ENCODE assay signal across 12 mouse cellular contexts in the genomic region with DNA sequence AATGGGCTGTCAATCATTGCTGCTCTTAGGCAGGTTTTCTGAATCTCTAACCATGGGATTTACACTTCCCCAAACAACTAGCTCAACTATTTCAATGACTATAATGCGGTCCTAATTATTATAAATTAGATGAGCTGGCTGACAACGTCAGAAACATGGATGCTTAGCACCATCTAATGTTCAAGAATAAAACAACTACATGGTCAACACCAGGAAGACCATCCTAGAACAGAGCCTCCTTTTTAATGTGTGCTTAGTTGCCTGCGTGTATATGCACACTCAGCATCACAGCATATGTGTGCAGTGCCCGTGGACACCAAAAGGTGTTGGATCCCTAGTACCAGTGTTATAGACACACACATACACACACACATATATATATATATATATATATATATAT.
DNase-seq lines count a peak whose midpoint lies in the region; ATAC-seq and TF ChIP-seq lines count a peak whose summit lies in the region.
"Had no signal": no experiment of that assay in that cellular context is flagged by ENCODE, and none has a peak within 500 bp of the region (broad histone marks: within the 10 kb centered on the region; RNA-seq: fewer than 3 reads in every experiment).

No protein-coding gene starts in this region.

- no peak overlapping the region for H3K4me2 ChIP-seq in heart, postnatal 0 days (ENCODE audit: low read depth, low read length)
- no peak overlapping the region for H3K4me2 ChIP-seq in lung, embryonic 14.5 days
- H3K4me2 ChIP-seq in midbrain, postnatal 0 days (ENCODE audit: low read depth, low read length, poor library complexity, severe bottlenecking): no peak overlapping the region
- H3K4me2 ChIP-seq: heart, embryonic 11.5 days; lung, embryonic 15.5 days had no signal

- no peak overlapping the region for H3K4me3 ChIP-seq in heart, postnatal 0 days (ENCODE audit: low read depth, low read length)
- H3K4me3 ChIP-seq in lung, embryonic 14.5 days (ENCODE audit: low read depth, low read length): no peak overlapping the region
- H3K4me3 ChIP-seq in midbrain, postnatal 0 days (ENCODE audit: low read depth, low read length): no peak overlapping the region
- H3K4me3 ChIP-seq: lung, embryonic 15.5 days had no signal

- DNase-seq in heart, postnatal 0 days (ENCODE audit: low spot score): peak; percentile 6
- DNase-seq in heart, adult 9 months (ENCODE audit: low spot score in 2 of 2): no peak
- peak; percentile 61 for DNase-seq in lung, embryonic 14.5 days
- DNase-seq in lung, postnatal 4 days: no peak
- peak; percentile 17 for DNase-seq in Muller cell, postnatal 12 days (ENCODE audit: inconsistent ontology term)
- peak; percentile 70 for DNase-seq in midbrain, postnatal 0 days (ENCODE audit: low spot score)
- DNase-seq in cerebellum, adult 18-20 months: no peak
- DNase-seq: adrenal gland, postnatal 10 days; cerebellum, postnatal 36 days; kidney, postnatal 14 days had no signal

- TF ChIP-seq EP300 in heart, postnatal 0 days (IDR thresholded peaks at IDR 0.05; ENCODE audit: low read depth): no peak

- WGBS in heart, postnatal 0 days: 75% methylated on average over 4 of the region's 4 CpGs
- 56% methylated on average over 4 of the region's 4 CpGs for WGBS in lung, embryonic 14.5 days
- 69% methylated on average over 4 of the region's 4 CpGs for WGBS in midbrain, postnatal 0 days

- H3K9ac ChIP-seq in heart, postnatal 0 days (replicated peaks; ENCODE audit: low read depth, low read length): no peak overlapping the region
- H3K9ac ChIP-seq in lung, embryonic 14.5 days: no peak overlapping the region
- H3K9ac ChIP-seq in midbrain, postnatal 0 days (replicated peaks; ENCODE audit: low read length, poor library complexity, severe bottlenecking): no peak overlapping the region
- H3K9ac ChIP-seq: lung, embryonic 15.5 days had no signal

- no peaks in the 10 kb centered on the region for H3K9me3 ChIP-seq in heart, postnatal 0 days (replicated peaks; ENCODE audit: control insufficient read depth, low read length)
- no peaks in the 10 kb centered on the region for H3K9me3 ChIP-seq in lung, embryonic 14.5 days (ENCODE audit: low read depth, low read length)
- no peaks in the 10 kb centered on the region for H3K9me3 ChIP-seq in midbrain, postnatal 0 days (ENCODE audit: low read length)
- H3K9me3 ChIP-seq: lung, embryonic 15.5 days had no signal

- peak; percentile 28 for TF ChIP-seq CTCF in heart, postnatal 0 days (IDR thresholded peaks at IDR 0.05; ENCODE audit: low read depth)
- peak; percentile 46 for TF ChIP-seq CTCF in lung, embryonic 14.5 days (IDR thresholded peaks at IDR 0.05; ENCODE audit: low read depth)
- TF ChIP-seq CTCF in midbrain, postnatal 0 days (IDR thresholded peaks at IDR 0.05): peak; percentile 77

- ATAC-seq in heart, postnatal 0 days (ENCODE audit: insufficient read depth, low read depth): no peak
- no peak for ATAC-seq in lung, embryonic 14.5 days (ENCODE audit: insufficient read depth)
- ATAC-seq in midbrain, postnatal 0 days (ENCODE audit: low FRiP score): no peak

- no peaks in the 10 kb centered on the region for H3K4me1 ChIP-seq in heart, postnatal 0 days (ENCODE audit: control insufficient read depth, insufficient read depth)
- no peaks in the 10 kb centered on the region for H3K4me1 ChIP-seq in lung, embryonic 14.5 days (ENCODE audit: insufficient read depth)
- H3K4me1 ChIP-seq in midbrain, postnatal 0 days (ENCODE audit: insufficient read depth, low read length): no peaks in the 10 kb centered on the region
- H3K4me1 ChIP-seq: lung, embryonic 15.5 days had no signal

- no peak overlapping the region for H3K27ac ChIP-seq in heart, postnatal 0 days (ENCODE audit: low read depth)
- no peak overlapping the region for H3K27ac ChIP-seq in lung, embryonic 14.5 days (ENCODE audit: low read depth)
- H3K27ac ChIP-seq in midbrain, postnatal 0 days (ENCODE audit: low read depth, low read length): no peak overlapping the region
- H3K27ac ChIP-seq: lung, embryonic 15.5 days had no signal

- no peaks in the 10 kb centered on the region for H3K36me3 ChIP-seq in heart, postnatal 0 days (replicated peaks; ENCODE audit: control insufficient read depth, insufficient read depth, low read length)
- no peaks in the 10 kb centered on the region for H3K36me3 ChIP-seq in lung, embryonic 14.5 days (ENCODE audit: insufficient read depth)
- no peaks in the 10 kb centered on the region for H3K36me3 ChIP-seq in midbrain, postnatal 0 days (ENCODE audit: insufficient read depth, low read length)
- H3K36me3 ChIP-seq: lung, embryonic 15.5 days had no signal

- no peaks in the 10 kb centered on the region for H3K27me3 ChIP-seq in heart, postnatal 0 days (ENCODE audit: control insufficient read depth, insufficient read depth, low read length)
- H3K27me3 ChIP-seq in lung, embryonic 14.5 days (ENCODE audit: insufficient read depth, low read length): no peaks in the 10 kb centered on the region
- no peaks in the 10 kb centered on the region for H3K27me3 ChIP-seq in midbrain, postnatal 0 days (ENCODE audit: insufficient read depth, low read length)
- H3K27me3 ChIP-seq: lung, embryonic 15.5 days had no signal

Comparison
In these comparisons a context has a peak if more than half of its experiments do, and no peak if none do; other contexts are left out.
1. DNase-seq: peak in heart, postnatal 0 days (single experiment), lung, embryonic 14.5 days (single experiment), Muller cell, postnatal 12 days (single experiment) and midbrain, postnatal 0 days (single experiment); none in heart, adult 9 months (0 of 2), lung, postnatal 4 days (0 of 2) and cerebellum, adult 18-20 months (0 of 2).
2. Peak in every context shown above with its lines, with median percentiles within 50 percentile points of each other: CTCF ChIP-seq.